Mouse (Mus musculus) cerebellum, postnatal 14 days (tissue): ENCODE data around the gene Dnah11.

ENCODE experiments used
- DNase-seq, 2 experiments: peaks; one replicate each; pipeline ENCODE4 v3.0.0; 2021; ENCODE audit warnings: mixed read lengths in 2 of 2

The Dnah11 gene

GRCm38 (mm10) chr12:118084806-118085205 is 114.0 kb downstream of the Dnah11 start:
- no peak for DNase-seq

DNA sequence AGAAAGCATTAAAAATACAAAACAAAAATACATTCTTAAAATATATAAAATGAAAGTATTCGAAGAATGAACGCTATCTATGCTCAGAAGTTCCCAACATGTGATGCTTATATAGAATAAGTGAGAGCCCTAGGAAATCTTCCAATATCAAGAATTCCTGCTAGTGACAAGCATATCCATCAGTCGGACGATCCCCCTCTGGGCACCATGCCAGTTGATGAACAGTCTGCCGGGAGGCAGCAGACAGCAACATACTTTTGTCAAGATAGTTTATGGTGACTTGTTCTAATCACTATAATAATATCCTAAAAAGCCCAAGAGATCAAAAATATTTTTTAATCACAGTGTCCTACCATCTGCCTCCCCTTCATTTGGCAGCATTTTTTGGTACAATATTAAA is 114.7 kb downstream of the Dnah11 start:
- DNase-seq = peak; percentile 61 to 73

- peak; percentile 47 to 61 for DNase-seq
These were observed 118.4 kb downstream of the Dnah11 start for GRCm38 (mm10) chr12:118080441-118080840.

DNA sequence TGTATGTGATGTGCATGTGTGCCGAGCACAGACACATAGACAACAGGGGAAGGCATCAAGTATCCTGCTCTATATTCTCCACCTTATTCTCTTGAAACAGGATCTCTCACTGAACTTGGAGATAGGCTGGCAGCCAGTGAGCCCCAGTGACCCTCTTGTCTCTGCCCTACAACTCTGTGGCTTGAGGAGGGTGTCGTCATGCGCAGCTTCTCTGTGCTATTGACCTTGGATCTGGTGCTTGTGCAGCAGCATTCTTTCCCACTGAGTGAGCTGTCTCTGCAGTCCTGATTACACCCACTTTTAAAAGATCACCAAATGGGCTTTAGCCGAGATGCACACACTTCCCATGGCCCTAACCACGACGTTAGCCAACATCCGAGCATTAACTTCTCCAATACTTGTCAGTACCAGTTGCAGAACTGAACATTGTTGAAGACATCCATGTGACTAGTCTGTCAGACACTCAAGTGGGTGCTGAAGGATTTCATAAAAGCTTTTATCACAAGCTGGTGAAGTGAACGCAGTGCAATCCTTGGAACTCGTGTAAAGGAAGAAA is 120.3 kb downstream of the Dnah11 start:
- no peak for DNase-seq

- no peak for DNase-seq
These were observed 122.0 kb downstream of the Dnah11 start for GRCm38 (mm10) chr12:118076802-118077201.

DNA sequence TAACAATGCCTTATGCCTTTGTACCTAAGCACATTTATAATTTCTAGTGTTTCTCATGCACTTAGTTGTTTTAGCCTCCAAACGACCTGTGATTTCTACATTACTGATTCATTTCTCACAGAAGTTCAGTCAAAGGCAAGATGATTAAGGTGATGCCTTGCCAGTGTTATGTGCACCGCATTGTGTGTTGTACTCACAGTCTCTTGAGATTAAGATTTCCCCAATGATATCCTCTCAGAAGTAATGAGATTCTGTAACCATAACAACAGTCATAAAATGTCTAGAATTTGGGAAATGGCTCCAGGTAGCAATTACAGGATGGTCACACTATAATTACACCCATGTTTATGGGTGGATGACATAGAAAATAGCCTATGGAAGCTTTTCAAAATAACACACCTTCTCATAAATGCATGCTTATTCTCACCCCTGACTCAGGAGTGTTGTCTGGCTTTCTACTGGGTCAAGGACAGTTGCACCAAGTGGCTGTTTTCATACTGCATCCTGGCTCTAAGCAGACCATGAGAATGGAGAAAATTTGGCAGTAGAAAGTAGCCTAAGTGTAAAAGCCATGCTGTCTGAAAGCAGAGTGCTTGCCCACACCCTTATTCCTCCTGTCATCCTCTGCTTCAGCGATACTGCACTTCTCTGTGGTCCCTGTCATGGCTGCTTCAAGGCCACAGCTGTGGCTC is 126.5 kb downstream of the Dnah11 start:
- no peak for DNase-seq

- DNase-seq = no peak
These were observed 127.2 kb downstream of the Dnah11 start for GRCm38 (mm10) chr12:118071667-118072066.

DNA sequence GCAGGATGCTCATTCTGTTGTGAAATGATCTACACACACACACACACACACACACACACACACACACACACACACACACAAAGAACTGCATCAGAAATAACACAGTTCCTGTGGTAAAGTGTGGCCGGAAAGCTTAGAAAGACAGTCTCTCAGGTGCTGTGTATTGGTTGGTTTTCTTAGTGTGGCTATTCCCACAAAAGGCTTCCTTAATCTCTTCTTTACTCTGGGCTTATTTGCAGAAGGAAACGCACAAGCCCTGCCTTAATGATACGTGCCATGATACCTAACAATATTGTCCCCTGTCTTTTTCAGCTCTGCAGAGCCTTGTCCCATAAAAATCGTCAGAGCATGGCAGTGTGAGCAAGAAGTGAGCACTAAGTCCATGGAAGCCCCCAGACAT is 130.1 kb downstream of the Dnah11 start:
- DNase-seq = no peak

DNA sequence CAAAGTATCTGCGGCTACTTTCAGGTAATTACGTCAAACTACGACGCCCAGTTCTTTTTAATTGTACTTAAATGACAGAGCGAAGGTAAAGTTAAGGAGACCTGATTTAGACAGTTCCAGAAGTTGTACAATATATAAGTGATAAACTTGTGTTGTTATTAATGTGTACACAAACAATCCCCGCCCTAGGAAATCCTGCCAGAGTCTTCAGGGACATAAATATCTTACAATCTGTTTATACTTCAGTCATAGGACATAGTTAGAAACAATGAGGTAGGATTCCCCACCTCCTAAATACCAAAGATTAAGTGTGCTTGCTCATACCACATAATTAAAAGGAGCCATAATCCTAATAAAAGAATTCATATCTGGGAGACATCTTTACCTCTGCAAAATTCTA is 136.5 kb downstream of the Dnah11 start:
- no peak for DNase-seq

- DNase-seq = peak; percentile 42 to 53
These were observed 142.0 kb downstream of the Dnah11 start for GRCm38 (mm10) chr12:118056876-118057275.

GRCm38 (mm10) chr12:118045381-118045780 is 153.5 kb downstream of the Dnah11 start:
- DNase-seq = peak in 1 of 2 experiments; percentile 43

- DNase-seq = no peak
These were observed 155.7 kb downstream of the Dnah11 start for GRCm38 (mm10) chr12:118043130-118043647.

- peak; percentile 44 to 70 for DNase-seq
These were observed 156.6 kb downstream of the Dnah11 start for GRCm38 (mm10) chr12:118042196-118042595.

DNA sequence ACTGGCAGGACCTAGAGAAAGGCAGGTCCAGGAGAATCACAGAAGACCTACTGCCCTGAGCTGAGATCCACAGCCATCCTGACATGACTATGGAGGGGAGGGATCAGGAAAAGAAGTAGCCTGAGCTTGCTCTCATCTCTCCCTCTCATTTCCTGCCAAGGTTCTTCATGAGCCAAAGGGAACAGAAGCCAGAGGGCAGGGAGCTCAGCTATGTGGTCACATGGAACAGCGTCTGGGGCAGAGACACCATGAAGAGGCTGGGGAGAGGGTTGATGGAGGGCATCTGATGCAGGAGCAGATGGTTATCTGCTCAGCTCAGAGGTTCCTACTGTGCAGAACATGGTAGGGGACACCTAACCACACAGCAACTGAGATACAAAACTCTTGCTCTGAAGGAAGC is 163.9 kb downstream of the Dnah11 start:
- DNase-seq = peak; percentile 49 to 73

GRCm38 (mm10) chr12:118025771-118026170 is 173.1 kb downstream of the Dnah11 start:
- no peak for DNase-seq

DNA sequence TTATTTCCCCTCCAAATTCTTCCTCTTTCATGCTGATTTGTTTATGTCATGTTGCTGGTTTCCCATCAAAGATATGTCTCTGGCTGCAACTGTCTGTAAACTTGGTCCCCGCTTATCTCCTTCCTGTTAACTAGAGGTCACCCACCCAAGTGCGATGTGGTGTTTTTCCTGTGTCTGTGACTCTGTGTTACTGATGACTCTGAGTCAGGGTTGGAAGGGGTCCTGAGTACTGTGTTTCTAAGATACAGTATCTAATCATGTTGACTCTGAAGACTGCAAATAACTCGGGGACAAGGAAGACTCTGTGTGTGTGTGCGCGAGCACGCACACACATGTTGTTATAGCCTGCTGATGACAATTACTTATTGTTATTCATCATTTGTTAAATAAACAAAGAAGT is 179.9 kb downstream of the Dnah11 start:
- DNase-seq = no peak

GRCm38 (mm10) chr12:118013872-118014271 is 185.0 kb downstream of the Dnah11 start:
- DNase-seq = no peak

- no peak for DNase-seq
These were observed 186.9 kb downstream of the Dnah11 start for GRCm38 (mm10) chr12:118011921-118012320.

DNA sequence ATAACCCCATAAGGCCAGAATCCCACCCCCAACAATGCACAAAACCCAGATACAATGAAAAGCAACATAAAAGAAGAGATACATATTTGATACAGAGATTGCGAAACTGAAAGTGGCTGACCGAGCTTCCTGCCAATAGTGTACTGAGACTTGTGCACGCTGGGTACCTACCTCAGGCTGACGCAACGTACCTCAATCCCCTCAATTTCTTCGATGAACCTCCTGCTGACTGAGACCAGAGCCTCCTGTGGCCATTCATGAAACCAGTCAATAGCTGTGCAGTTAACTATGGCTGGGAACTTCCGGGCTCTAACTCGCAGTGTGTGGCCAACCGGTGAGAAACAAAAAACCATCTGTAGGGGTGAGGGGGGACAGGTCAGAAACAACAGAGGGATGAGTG is 203.9 kb downstream of the Dnah11 start:
- DNase-seq = no peak

- peak; percentile 93 to 94 for DNase-seq
These were observed 205.3 kb downstream of the Dnah11 start for GRCm38 (mm10) chr12:117993499-117993898.

- DNase-seq = peak in 1 of 2 experiments; percentile 10
These were observed 209.6 kb downstream of the Dnah11 start for GRCm38 (mm10) chr12:117989018-117989828.

- DNase-seq = no peak
These were observed 218.5 kb downstream of the Dnah11 start for GRCm38 (mm10) chr12:117980315-117980714.

DNA sequence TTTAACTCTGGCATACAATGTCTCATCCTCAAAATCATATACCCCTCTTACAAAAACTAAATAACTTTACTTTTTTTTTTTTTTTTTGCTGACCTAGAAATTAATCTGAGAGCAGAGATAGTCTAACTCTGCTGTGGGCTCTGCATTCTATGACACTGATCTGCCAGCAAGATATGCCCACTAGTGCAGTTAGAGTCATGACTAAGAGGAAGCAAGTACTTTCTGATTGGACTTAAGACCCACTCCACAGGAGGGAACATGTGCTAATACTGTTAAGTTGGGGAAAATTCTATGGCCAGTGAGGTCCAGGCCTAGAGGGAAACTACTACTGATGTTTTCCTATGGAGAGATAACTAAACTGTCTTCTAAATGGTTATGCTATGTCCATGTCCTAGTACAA is 225.1 kb downstream of the Dnah11 start:
- no peak for DNase-seq

- no peak for DNase-seq
These were observed 236.1 kb downstream of the Dnah11 start for GRCm38 (mm10) chr12:117962698-117963097.
